Mouse (Mus musculus): ENCODE data around the gene Cd8a. TPM values are rescaled to one million over a fixed set of nuclear protein-coding genes. Genes with fewer than 3 reads are reported as not detected.
"Not testable (repeated sequence)": the region's sequence is repeated elsewhere in the genome, so short reads cannot be mapped to it uniquely, and the experiment has no call there.

Cd8a gene
- total RNA-seq (2021), result under 1 TPM; 0.09 to 0.38 TPM
- polyA plus RNA-seq (2012; rRNA removed), result 0.17 TPM in 1 of 2 replicates, not detected in the other
- long read RNA-seq, result 0 reads

DNA sequence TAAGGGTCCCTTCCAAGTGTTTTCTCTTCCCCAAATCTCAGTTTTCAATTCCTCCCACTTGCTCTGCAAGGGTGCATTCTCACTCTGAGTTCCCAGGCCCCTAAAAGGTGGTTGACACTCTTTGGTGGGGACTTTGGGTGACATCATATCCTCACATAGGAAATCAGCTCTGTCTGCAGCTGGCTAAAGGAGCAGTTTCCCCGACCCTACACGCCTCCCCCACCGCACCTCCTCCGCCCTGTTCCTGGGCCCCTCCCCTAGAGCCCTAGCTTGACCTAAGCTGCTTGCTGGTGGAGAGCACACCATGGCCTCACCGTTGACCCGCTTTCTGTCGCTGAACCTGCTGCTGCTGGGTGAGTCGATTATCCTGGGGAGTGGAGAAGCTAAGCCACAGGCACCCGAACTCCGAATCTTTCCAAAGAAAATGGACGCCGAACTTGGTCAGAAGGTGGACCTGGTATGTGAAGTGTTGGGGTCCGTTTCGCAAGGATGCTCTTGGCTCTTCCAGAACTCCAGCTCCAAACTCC, at the start of gene Cd8a:
Gene Cd8a (plus strand): TSS at position 179 of the 527 bp plus-strand sequence.
- no peak for DNase-seq

DNA sequence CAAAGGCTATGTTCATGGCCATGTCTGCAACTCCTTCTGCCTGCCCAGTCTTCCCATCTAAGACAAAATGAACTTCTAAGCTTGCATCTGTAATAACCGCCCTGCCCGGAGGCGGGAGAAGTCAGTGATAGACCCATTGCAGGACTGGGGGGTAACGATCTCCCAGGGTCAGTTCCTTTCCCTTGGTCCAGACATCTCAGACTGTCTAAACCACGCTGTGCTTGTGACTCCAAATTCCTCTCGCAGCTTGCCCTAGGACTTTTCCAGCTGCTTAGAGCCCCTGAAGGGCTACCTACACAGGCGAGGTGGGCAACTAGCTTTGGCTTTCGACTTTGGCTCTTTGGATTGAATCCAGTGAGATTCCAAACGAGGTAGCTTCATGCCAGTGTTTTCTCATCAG, 48.4 kb upstream of the Cd8a start:
- DNase-seq, result no peak

DNA sequence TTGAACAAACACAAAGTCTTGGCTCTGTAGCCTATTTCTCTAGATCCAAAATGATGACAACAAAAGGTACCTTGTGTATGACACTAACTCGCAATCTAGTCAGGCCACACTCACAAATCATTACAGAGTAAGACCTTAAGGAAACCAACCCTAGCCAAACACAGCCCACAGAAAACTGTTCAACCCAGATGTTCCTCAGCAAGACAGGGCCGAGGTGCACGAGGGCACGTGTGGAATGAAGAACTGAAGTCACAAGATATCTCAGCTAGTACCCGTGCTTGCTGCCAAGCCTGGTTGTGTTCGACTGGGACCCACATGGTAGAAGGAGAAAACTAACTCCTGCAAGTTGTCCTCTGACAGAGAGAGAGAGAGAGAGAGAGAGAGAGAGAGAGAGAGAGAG, 43.3 kb upstream of the Cd8a start:
- DNase-seq, result no peak

DNA sequence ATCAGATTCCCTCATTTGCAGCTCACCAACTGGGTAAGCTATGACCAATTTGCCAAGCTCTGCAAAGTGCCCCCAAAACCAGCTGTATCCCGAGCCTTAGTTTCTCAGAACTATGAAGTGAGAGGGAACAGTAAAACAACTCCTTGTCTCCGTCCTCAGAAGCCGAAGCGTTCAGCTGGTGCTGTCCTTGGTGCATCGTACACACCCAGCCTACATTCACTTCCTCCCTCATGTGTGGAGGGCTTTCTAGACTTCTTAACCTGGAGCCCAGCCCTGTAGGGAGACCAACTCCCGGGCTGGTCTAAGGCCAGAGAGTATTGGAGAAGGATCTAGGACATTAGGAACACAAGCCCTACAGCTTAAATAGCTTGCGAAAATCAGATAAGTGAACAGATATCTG, 42.7 kb upstream of the Cd8a start:
- no peak for DNase-seq

DNA sequence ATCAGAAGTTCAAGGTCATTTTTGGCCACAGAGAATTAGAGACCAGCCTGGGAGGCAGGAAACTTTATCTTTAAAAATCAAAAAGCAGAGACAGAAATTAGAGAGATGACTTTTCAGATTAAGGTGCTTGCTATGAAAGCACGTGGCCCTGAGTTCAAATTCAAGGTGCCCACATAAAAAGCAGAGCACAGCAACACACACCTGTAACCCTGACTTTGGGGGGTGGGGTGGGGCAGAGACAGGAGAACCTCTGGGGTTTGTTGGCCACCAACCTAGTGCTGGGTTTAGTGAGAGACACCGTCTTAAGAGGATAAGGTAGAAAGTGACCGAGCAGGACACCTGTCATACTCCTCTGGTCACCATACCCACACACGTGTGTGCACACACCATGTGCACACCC, 41.7 kb upstream of the Cd8a start:
- not testable (repeated sequence) for DNase-seq

DNA sequence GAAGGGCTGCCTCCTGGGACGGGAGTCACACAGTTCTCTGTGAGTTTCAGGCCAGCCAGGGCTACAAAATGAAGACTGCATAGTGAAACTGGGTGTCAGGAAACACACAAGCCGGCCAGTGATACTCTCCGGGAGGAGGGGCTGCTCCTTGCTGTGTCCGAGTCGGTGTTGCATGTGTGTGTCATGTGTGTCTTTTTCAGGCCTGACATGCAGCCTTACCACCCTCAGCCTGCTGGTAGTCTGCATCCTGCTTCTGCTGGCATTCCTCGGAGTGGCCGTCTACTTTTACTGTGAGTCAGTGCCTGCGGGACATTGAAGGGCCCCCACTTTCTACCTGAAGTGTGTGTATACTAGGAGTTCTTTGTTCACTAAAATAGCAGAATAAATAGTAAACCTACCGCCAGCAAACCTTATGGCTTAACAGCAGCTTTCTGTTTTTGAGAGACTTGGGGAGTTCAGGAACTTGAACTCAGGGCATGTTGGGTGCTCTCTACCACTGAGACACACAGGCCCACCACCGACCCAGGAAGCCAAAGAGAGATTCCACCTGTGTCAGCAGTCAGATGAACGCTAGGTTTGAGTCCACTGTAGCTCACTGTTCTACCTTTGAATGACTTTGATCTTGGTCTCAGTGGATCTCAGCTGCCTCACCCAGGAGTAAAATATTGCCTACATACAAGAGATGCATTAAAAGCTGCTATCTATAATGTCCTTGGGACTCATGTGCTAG, 40.8 kb upstream of the Cd8a start:
- DNase-seq, result no peak

DNA sequence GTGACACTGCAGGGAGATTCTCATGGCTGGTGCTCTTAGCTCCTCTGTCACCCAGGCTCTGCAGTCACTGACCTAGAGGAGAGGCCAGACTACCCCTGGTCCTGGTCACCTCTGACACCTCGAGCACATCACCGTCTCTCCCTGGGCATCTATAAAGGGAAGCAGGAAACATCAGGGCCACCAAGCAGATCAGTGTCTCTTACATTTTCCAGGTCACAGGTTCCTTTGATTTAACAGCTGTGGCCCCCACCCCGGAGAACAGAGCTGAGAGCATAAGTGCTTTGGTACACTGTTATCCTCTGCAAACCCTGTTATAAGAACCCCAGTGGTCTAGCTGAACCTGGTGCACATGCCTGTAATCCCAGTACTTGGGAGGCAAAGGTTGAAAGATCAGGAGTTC, 40.2 kb upstream of the Cd8a start:
- no peak for DNase-seq

DNA sequence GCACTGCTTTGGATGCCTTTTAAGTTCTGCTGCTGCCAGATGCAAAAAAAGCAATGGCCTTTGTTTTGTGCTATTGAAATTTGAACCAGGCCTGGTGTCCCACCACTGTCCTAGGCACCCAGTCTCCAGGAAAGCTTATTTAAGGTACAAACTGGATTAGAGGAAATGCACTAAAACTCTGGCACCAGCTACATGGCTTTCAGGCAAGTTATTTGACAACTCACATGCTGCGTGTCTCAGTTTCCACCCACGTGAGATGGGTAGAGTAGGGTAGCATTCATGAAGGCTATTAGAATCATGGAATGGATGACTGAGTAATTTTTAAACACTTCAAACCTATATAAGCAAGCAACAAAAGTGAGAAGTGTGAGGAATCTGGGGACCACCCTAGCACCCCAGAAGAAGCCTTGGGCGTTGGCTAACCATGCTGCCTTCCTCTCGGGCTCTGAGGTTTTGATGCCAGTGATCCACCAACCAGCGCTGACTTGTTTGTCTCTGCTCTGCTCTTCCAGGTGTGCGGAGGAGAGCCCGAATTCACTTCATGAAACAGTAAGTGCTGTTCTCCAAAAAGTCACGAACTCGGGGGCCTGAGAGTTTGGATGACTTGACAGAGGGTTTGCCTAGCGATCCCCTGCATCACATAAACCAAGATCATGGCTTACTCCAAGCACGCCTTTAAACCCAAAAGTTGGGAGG, 39.5 kb upstream of the Cd8a start:
- DNase-seq, result no peak

DNA sequence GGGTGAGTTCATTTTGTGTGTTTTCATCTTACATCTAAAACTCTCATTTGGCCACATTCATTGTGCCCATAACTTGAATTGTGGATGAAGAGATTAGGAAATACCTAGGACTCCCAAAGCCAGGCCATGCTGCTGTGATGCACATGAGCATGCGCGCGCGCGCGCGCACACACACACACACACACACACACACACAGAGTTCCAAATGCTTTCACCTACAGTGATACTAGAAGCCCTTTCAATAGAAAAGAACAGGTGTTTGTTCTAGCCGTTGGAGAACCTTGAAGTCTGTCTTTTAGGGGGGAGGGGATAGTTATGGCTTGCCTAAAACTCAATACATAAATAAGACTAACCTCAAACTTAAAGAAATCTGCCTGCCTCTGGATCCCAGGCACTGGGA, 35.6 kb upstream of the Cd8a start:
- DNase-seq, result no peak

DNA sequence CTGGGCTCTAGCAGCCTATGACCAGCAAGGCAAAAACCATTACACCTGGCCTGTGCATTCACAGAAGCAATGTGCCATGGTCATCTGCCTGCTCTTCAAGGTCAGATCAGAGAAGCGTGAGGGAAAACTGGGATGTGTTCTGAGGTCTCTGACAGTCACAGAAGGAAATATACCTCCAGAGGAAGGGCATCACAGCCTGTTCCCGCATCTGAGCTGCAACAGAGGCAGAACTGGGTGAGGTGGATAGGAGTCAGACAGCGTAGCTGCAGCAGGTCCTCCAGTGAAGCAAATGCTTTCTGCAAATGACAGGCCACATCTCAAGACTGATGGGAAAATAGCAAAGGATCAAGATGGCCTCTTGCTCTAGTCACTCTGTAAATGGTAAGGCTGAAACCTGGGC, 34.3 kb upstream of the Cd8a start:
- DNase-seq, result no peak

DNA sequence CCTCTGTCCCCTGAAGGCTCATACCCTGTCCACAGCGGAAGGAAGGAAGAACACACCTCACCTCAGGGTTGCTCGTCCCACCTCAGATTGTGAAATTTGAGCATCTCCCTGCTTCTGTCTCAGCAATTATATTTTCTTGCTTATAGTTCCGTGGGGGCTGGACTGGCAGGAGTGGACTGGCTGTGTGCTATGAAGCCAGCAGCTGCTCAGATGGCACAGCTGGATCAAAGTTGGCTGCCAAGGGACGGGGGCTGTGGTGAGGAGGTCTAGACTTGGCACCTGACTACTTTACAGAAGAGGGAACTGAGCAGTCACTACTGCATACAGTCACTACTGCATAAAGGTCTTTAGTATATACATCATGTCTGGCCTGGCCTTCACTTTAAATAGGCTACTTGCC, 33.9 kb upstream of the Cd8a start:
- DNase-seq, result no peak

DNA sequence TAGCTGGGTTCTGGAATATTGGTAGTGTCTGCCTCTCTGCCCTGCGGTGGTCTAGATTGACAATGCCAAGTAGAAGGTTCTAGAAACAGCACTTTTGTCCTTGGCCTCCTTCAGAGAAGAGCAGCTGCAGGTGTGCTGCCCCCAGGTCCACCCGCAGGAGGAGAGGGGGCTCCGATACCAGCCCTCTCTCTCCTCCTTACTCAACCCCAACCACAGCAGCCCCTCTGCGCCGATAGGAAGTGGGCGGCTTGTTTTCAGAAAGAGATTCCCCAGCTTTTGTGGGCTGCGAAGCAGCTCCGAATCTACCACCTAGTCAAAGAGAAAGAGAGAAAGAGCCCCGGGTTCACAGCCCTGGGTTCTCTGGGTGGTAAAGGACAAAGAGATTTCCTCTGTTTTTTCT, 32.0 kb upstream of the Cd8a start:
- DNase-seq, result no peak

DNA sequence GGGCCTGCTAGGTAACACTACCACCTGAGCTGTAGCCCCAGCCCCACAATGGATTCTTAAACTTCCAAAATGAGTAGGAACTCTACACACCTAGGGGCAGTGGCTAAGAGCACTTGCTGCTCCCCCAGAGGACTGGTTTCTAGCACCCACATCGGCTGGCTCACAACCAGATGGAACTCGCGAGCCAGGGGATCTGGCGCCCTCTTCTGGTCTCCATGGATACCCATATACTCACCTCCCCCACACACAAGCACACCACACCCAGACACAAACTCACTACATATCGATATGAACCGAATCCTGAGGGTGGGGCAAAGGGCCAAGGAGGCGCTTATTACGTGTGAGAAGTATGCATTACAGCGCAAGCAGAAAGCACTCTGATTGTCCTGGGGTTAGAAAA, 25.2 kb upstream of the Cd8a start:
- no peak for DNase-seq

DNA sequence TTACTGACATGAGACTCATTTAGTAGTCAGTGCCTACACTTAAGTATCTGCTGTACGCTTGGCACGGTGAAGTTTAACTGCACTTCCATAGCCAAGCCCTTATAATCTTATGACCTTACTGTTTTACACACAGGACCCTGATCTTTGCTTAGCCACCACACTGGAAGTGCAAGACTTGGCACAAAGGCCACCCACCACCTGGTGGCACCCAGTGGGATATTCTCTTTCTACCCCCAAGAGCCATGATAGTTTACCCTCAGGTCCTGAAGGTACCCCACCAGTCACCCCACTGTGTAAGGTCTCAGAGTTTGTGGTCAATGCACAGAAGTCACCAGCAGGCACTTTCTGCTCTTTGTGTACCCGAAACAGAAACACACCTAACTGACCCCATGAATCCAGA, 22.0 kb upstream of the Cd8a start:
- DNase-seq, result no peak

DNA sequence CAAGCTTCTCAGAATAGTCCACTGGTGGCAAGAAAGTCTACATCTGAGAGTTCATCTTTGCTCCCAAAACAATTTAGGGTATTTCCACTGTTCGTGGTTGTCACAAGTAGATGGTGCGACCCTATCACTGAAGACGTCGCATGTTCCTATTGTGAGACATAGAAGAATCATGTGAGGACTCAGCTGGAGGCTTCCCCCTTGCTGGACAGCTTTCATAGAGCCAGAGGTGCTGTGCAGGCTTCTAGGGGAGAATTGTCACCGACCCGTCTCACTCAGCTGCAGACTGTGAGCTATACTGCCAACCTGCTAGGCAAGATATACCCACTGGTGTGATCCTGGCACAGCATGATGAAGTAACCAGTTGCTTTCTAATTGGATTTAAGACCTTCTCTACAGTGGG, 21.0 kb upstream of the Cd8a start:
- DNase-seq, result no peak

DNA sequence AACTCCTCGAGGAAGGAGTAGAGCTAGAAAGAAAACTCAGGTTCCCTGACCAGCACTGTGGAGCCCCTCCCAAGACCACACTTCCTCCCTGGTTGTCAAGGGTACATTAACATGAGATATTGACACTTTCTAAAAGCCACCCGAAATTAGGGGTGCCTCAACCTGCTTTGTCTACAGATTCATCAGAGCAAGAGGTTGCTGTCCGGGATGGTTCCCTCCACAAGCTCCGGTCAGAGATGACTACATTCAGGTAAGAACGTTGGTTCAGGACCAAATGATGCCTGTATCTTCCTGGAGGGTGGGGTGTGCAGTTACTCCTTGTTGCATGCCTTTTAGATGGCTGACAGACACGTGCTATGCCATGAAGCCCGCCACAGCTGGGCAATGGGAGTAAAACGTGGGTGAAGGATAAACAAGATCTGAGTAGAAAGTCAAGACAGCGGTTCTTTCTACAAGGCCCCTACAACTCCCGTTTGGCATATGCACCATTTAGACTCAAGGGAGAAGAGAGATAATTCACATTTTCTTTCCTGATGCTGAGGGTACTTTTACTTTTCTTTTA, 20.3 kb upstream of the Cd8a start:
- DNase-seq, result no peak

DNA sequence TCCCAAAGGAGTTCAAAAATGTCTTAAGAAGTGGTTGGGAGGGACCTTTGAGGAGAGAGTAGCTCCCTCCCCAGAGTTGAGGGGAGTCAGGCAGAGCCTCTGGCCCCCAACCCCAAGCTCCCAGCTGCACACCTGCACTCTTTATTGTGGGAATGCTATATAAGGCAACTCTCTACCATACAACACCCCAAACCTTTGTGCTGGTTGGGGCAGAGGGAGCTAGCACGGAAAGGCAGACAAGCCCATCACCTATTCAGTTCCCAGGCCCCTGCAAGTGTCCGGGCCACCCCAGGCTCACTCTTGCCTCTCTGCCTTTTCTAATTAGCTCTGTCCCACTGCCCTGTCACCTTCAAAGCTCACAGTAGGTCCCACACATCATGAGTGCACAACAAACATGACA, 19.5 kb upstream of the Cd8a start:
- no peak for DNase-seq

DNA sequence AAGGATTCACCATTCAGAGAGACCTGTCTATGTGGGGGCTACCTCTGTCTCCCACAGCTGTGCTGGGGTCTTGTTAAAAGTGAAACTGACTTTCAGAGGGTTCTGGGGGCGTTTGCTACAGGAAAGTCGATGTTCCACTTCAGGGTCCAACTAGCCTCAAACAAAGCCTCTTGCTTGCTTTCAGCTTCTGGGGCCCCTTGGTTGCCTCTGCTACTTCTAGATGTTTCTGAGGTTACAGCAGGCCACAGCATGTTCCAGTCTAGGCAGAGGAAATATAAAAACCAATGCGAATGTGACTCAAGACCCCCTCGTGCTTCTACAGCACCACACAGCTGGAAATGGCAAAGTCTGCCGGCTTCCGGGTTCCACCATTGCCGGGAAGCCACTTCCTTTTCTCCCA, 15.7 kb upstream of the Cd8a start:
- no peak for DNase-seq

DNA sequence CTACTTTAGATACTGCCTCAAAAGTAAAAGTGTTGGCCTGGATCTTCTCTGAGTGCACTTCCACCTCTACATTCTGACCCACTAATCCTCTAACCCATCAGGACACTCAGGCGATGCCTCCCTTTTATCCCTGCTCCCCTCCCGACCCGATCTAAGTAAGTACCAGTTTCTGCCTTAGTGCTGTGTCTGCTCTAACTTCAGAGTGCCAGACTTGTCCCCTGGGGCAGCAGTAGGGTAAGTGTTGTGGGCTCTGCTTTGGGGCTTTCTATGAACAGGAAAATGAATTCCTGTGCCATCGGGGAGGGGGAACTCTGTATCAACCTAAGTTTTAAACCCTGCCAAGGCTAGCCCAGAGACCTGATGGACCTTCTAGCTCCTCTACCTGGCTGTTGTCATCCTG, 13.0 kb upstream of the Cd8a start:
- no peak for DNase-seq

DNA sequence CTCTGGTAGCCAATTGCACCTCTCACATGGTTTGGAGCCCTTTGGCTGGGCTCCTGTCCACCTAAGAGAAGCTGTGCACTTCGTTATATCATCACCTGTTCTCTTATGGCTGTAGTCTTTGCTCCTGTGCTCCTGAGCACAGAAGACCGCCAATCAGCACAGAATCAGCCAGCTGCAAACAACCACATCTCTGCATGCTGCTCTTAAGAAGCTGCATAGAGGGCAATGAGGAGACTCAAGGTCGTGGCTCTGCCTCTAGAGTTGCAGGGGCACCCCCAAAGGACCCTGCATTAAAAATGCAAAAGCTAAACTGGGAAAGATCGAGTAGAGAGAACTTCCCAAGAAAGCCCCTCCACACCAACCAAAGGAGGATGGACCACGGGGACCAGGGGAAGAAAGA, 12.5 kb upstream of the Cd8a start:
- no peak for DNase-seq

DNA sequence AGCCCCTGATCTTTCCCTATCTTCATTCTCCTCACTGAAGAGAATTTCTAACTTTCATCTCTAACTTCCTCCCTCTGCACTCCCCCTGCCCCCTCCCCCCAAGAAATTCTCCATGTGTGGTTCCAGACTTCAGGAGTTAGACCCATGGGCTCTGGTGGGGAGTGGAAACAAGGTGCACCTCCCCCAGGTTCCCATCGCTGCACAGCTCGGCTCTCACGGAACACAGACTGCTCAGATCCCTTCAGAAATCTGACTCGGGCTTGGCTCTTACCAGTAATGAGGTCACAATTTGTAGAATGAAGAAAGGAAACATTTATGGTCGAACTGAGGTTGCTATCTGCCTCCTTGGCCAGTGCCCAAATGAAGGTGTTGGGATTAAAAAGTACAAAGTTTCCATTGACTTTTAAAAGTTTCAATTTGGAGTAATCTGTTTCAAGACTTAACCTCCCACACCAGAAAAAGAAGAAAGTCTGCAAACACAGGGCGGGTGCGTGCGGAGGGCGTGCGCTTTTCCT, 12.0 kb upstream of the Cd8a start:
- no peak for DNase-seq

DNA sequence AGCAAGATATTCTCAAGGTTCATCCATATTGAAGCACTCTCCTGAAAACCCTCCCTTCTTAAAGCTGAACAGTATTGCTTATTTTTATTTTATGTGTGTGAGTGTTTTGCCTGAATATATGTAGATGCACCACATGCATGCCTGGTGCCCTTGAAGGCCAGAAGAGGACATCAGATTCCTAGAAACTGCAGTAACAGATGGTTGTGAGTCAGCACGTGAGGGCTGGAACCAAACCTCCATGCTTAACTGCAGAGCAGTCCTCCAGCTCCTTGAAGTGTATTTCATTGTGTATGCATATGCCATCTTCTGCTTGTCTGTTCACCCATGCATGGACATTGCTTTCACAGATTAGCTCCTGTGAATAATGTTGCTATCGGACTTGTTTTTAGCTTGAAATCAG, 9.2 kb upstream of the Cd8a start:
- DNase-seq, result no peak

DNA sequence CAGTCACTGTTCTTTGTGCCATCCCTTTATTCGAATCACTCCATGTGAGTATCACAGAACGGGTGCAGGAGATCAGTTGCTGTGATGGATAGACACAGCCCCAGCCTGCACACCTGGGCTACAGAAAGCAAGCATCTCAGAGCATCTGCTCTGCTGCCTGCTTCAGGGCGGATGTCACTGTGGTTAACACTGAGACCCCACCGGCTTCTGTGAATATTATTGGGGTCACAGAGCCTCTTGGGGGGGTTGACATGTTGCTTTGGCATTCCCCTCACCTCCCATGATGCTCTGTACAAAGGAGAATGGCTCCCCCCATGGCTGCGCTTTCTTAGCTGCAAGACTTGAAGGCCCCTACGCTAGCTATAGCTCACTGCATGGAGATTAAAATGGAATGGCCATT, 3.8 kb upstream of the Cd8a start:
- DNase-seq, result no peak

Measured in adrenal gland, adult 2 months (tissue).